8 mouse cellular contexts compared by ENCODE assay signal in genomic region chr16:91649246-91649645, GRCm38 (mm10). TPM values are rescaled to one million over a fixed set of nuclear protein-coding genes. Genes with fewer than 3 reads are reported as not detected.
DNase-seq lines count a peak whose midpoint lies in the region; ATAC-seq and TF ChIP-seq lines count a peak whose summit lies in the region.

No protein-coding gene starts in this region.

- ATAC-seq in forebrain, embryonic 13.5 days, result no peak
- ATAC-seq in liver, embryonic 12.5 days, result no peak

- no peaks in the 10 kb centered on the region for H3K27me3 ChIP-seq in cerebellum, adult 2 months (ENCODE audit: control insufficient read depth, insufficient read depth, low read length)
- H3K27me3 ChIP-seq in forebrain, embryonic 13.5 days, result no peaks in the 10 kb centered on the region
- H3K27me3 ChIP-seq in liver, embryonic 12.5 days (replicated peaks), result no peaks in the 10 kb centered on the region

- no peak overlapping the region for H3K27ac ChIP-seq in cerebellum, adult 2 months (ENCODE audit: insufficient read depth, low read length)
- H3K27ac ChIP-seq in forebrain, embryonic 13.5 days, result no peak overlapping the region
- H3K27ac ChIP-seq in liver, embryonic 12.5 days, result no peak overlapping the region

- H3K9ac ChIP-seq in forebrain, embryonic 13.5 days, result peak overlapping the region; percentile 47; the same call in 1 of the 2 replicates
- H3K9ac ChIP-seq in liver, embryonic 12.5 days, result peak overlapping the region; percentile 58

- H3K4me3 ChIP-seq in cerebellum, adult 2 months (replicated peaks; ENCODE audit: insufficient read depth, low read depth, low read length), result peak overlapping the region; percentile 29
- peak overlapping the region; percentile 80 for H3K4me3 ChIP-seq in forebrain, embryonic 13.5 days
- peak overlapping the region; percentile 83 for H3K4me3 ChIP-seq in liver, embryonic 12.5 days

- peaks cover 7% of the 10 kb centered on the region for H3K4me1 ChIP-seq in cerebellum, adult 2 months (ENCODE audit: control insufficient read depth, insufficient read depth, low read length)
- peaks cover 37% of the 10 kb centered on the region for H3K4me1 ChIP-seq in forebrain, embryonic 13.5 days
- H3K4me1 ChIP-seq in liver, embryonic 12.5 days, result peaks cover 37% of the 10 kb centered on the region

- 18% methylated on average over 3 of the region's 3 CpGs for WGBS in cerebellum, adult 2 months
- WGBS in forebrain, embryonic 13.5 days, result 61% methylated on average over 3 of the region's 3 CpGs
- 55% methylated on average over 3 of the region's 3 CpGs for WGBS in liver, embryonic 12.5 days (ENCODE audit: insufficient replicate concordance)

- H3K36me3 ChIP-seq in forebrain, embryonic 13.5 days (ENCODE audit: poor library complexity, severe bottlenecking), result peaks cover 22% of the 10 kb centered on the region
- peaks cover 39% of the 10 kb centered on the region for H3K36me3 ChIP-seq in liver, embryonic 12.5 days

- TF ChIP-seq POLR2A in cerebellum, adult 2 months (IDR thresholded peaks at IDR 0.05; ENCODE audit: borderline replicate concordance, insufficient read depth, low read length), result no peak

- H3K9me3 ChIP-seq in forebrain, embryonic 13.5 days (replicated peaks), result no peaks in the 10 kb centered on the region
- H3K9me3 ChIP-seq in liver, embryonic 12.5 days (replicated peaks), result no peaks in the 10 kb centered on the region

- peak overlapping the region; percentile 95 for H3K4me2 ChIP-seq in forebrain, embryonic 13.5 days
- peak overlapping the region; percentile 99 for H3K4me2 ChIP-seq in liver, embryonic 12.5 days

- intact Hi-C loops in gastrocnemius, postnatal 36 days (cut with DNase I), result loop anchor here (5.0 kb wide), 2 partner anchors 38 to 52 kb away; partner anchors contain the start of genes Donson and Tmem50b

- no peak for DNase-seq in cerebellum, adult 2 months
- DNase-seq in cerebellum, postnatal 25 days, result no peak
- DNase-seq in 416B (ENCODE audit: low read depth), result peak; percentile 53
- DNase-seq in ovary, postnatal 14 days (ENCODE audit: low spot score), result no peak
- DNase-seq in frontal cortex, postnatal 25 days (ENCODE audit: low spot score in 2 of 2), result no peak
- no peak for DNase-seq in gastrocnemius, postnatal 36 days

- TF ChIP-seq CTCF in cerebellum, adult 2 months (IDR thresholded peaks at IDR 0.05; ENCODE audit: borderline replicate concordance, insufficient read depth, low read depth, low read length), result no peak

RNA-seq across cellular contexts. Expression of gene Son, which starts 1.9 kb away (rescaled TPM):
- polyA plus RNA-seq in cerebellum, adult 2 months (2012; rRNA removed), result 358 and 366 TPM in 2 replicates
- polyA plus RNA-seq in forebrain, embryonic 13.5 days (2015; fragmentation: Nextera tagmentation; extraction: Ambion mirVana), result 151 and 154 TPM in 2 replicates
- 60.5 and 65.0 TPM in 2 replicates for polyA plus RNA-seq in liver, embryonic 12.5 days (2016; fragmentation: Nextera tagmentation; extraction: Ambion mirVana)
- 100 to 1,000 TPM in 1 of 2 experiments, 10 to 100 TPM in 1; 87.4 to 101 TPM for total RNA-seq in gastrocnemius, postnatal 36 days (2021)

RNA-seq across cellular contexts. Expression of gene Gart, which starts 2.5 kb away (rescaled TPM):
- polyA plus RNA-seq in cerebellum, adult 2 months (2012; rRNA removed), result 43.0 and 48.5 TPM in 2 replicates
- polyA plus RNA-seq in forebrain, embryonic 13.5 days (2015; fragmentation: Nextera tagmentation; extraction: Ambion mirVana), result 95.7 and 96.4 TPM in 2 replicates
- 158 and 160 TPM in 2 replicates for polyA plus RNA-seq in liver, embryonic 12.5 days (2016; fragmentation: Nextera tagmentation; extraction: Ambion mirVana)
- 10 to 100 TPM; 48.3 to 57.9 TPM for total RNA-seq in gastrocnemius, postnatal 36 days (2021)

RNA-seq across cellular contexts. Expression of gene Dnajc28, which starts 30.4 kb away (rescaled TPM):
- polyA plus RNA-seq in cerebellum, adult 2 months (2012; rRNA removed), result 7.6 and 7.7 TPM in 2 replicates
- polyA plus RNA-seq in forebrain, embryonic 13.5 days (2015; fragmentation: Nextera tagmentation; extraction: Ambion mirVana), result 7.4 and 7.9 TPM in 2 replicates
- 1.8 and 2.8 TPM in 2 replicates for polyA plus RNA-seq in liver, embryonic 12.5 days (2016; fragmentation: Nextera tagmentation; extraction: Ambion mirVana)
- total RNA-seq in gastrocnemius, postnatal 36 days (2021), result 10 to 100 TPM; 12.7 to 15.6 TPM

RNA-seq across cellular contexts. Expression of gene Donson, which starts 39.3 kb away (rescaled TPM):
- polyA plus RNA-seq in cerebellum, adult 2 months (2012; rRNA removed), result 28.0 and 29.6 TPM in 2 replicates
- 23.6 and 24.9 TPM in 2 replicates for polyA plus RNA-seq in forebrain, embryonic 13.5 days (2015; fragmentation: Nextera tagmentation; extraction: Ambion mirVana)
- polyA plus RNA-seq in liver, embryonic 12.5 days (2016; fragmentation: Nextera tagmentation; extraction: Ambion mirVana), result 48.4 and 54.9 TPM in 2 replicates
- total RNA-seq in gastrocnemius, postnatal 36 days (2021), result 1 to 10 TPM; 1.2 to 1.5 TPM

RNA-seq across cellular contexts. Expression of gene Tmem50b, which starts 51.6 kb away (rescaled TPM):
- polyA plus RNA-seq in cerebellum, adult 2 months (2012; rRNA removed), result 147 and 148 TPM in 2 replicates
- 49.9 and 55.6 TPM in 2 replicates for polyA plus RNA-seq in forebrain, embryonic 13.5 days (2015; fragmentation: Nextera tagmentation; extraction: Ambion mirVana)
- polyA plus RNA-seq in liver, embryonic 12.5 days (2016; fragmentation: Nextera tagmentation; extraction: Ambion mirVana), result 6.7 and 6.8 TPM in 2 replicates
- total RNA-seq in gastrocnemius, postnatal 36 days (2021), result 10 to 100 TPM; 13.7 to 16.4 TPM

Comparison
In these comparisons a context has a peak if more than half of its experiments do, and no peak if none do; other contexts are left out.
1. H3K4me3 ChIP-seq: peak in every context shown above with its lines; median percentile 83 in liver, embryonic 12.5 days; 80 in forebrain, embryonic 13.5 days; 29 in cerebellum, adult 2 months.